Mouse (Mus musculus) brown adipose tissue, adult 24 weeks (tissue): ENCODE results near the gene Cdh6. TPM values are rescaled to one million over a fixed set of nuclear protein-coding genes. Genes with fewer than 3 reads are reported as not detected.

Source experiments
- H3K27ac ChIP-seq: fragments of 200-500 bp; replicated peaks from 2 replicates; pipeline ENCODE4 v1.5.1; 2012; ENCODE audit warnings: low read depth, mild to moderate bottlenecking, low read length
- H3K4me1 ChIP-seq: fragments of 200-500 bp; 2 replicates; pipeline ENCODE4 v1.6.1; 2012; ENCODE audit warnings: low read length, mixed read lengths; ENCODE audit not compliant: control insufficient read depth, insufficient read depth, insufficient read length
- H3K4me3 ChIP-seq: fragments of 200-500 bp; 2 replicates; pipeline ENCODE4 v1.5.1; 2012; ENCODE audit warnings: low read depth, mild to moderate bottlenecking, low read length, moderate library complexity; ENCODE audit not compliant: insufficient read depth
- polyA plus RNA-seq: library from polyadenylated mRNA; stranded (reverse); fragments of >200 nt; gene quantifications from 2 replicates; pipeline ENCODE4 v1.2.4, GENCODE M21; 2012; ENCODE audit not compliant: missing spikeins, insufficient read depth, insufficient read length

Gene Cdh6
- polyA plus RNA-seq, 1 experiment = not detected

DNA sequence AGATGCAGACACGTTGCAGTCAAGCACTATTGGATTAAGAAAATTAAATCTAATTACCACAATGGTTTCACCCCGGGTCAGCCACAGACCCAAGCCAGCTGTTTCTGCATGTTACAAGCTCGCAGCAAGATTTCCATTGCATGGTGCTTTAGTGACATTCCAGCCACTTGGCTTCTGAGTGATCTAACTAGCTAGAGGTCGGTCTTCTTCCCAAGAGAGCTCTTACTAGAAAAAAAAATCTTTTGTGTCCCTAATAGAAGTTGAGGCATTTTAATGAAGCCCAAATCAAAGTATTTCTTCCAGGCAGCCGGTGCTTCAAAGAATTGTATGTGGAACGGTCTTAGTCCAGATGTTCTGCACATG lies 1.1 kb upstream of the Cdh6 start:
- Histone ChIP-seq H3K4me1 (peaks cover 3% of the 10 kb centered on the region; the same call in 1 of the 2 replicates), H3K4me3 (no peak overlapping the region), H3K27ac (no peak overlapping the region)

- H3K4me3 ChIP-seq = 0 out of 2 replicates have a peak overlapping the region, but pooled peaks have one; percentile 10
These were observed 554 bp upstream of the Cdh6 start for GRCm38 (mm10) chr15:13173840-13174617.

GRCm38 (mm10) chr15:13172365-13173070 lies 957 bp downstream of the Cdh6 start:
- H3K27ac ChIP-seq = no peak overlapping the region
- H3K4me3 ChIP-seq = peak overlapping the region; percentile 31
- H3K4me1 ChIP-seq = peaks cover 3% of the 10 kb centered on the region; the same call in 1 of the 2 replicates

More at GRCm38 (mm10) chr15:13173840-13174617, 554 bp upstream of the Cdh6 start:
- H3K27ac ChIP-seq = no peak overlapping the region
- peaks cover 3% of the 10 kb centered on the region; the same call in 1 of the 2 replicates for H3K4me1 ChIP-seq

DNA sequence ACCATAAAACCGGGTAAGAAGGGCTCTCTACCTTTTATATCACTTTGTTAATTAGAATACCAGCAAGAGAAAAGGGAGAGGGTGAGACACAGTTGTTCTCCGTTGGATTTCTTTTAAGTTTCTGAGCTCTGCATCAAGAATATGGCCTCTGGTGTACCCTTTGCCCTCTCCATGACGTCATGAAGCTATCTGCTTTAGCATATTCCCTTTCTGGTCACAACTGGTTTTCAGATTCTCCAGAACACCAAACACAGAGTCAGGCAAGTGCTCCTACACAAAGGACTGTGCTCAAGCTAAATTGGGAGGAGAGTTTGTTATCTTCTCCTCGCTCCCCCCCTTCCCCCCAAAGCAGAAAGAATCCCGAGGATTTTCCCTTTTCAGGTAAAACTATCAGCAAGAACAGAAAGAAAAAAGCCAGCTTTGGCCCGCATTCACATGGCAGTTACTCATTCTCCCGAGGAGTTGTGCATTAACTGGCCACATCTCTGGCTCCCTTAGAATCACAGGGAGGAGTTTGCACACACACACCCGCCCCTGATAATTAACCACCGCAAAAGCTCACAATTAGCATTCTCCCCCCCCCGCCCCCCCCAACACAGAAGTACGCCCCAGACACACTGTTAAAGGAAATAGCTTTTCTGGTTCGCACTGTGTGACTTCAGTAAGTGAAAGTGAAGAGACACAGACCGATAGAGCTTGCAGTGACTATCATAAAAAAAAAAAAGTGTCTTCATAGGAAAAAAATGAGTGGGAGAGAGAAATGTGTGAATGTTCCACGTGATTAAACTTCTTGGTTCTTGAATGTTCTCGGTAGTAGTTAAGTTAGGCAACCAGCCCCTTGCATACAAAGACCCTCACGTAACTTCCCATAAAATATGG lies 1.8 kb downstream of the Cdh6 start:
- Histone ChIP-seq H3K4me1 (peaks cover 3% of the 10 kb centered on the region; the same call in 1 of the 2 replicates), H3K4me3 (peak overlapping the region; percentile 24; the same call in 1 of the 2 replicates)

GRCm38 (mm10) chr15:13165094-13165885 lies 8.2 kb downstream of the Cdh6 start:
- Histone ChIP-seq H3K4me3 (no peak overlapping the region), H3K27ac (no peak overlapping the region), H3K4me1 (no peaks in the 10 kb centered on the region)

More for the DNA sequence above, 1.8 kb downstream of the Cdh6 start:
- no peak overlapping the region for H3K27ac ChIP-seq

DNA sequence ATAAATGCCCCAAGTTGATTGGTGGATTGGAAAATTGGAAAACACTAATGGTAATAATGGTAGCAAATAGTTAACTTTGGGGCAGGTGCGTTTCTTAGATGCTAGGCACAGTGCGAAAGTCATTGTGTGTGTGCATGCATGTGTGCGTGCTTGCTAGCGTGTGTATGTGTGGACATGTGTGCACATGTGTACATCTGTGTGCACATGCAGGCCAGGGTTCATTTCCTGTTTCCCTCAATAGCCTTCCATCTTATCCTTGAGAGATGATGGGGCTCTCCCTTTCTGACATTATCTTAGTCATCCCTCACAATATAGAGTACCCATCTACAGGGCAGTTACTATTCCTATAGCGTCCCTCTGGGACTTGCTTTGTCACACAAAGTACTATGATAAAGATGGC lies 17.7 kb downstream of the Cdh6 start:
- no peak overlapping the region for H3K27ac ChIP-seq
- no peak overlapping the region for H3K4me3 ChIP-seq
- H3K4me1 ChIP-seq = no peaks in the 10 kb centered on the region

DNA sequence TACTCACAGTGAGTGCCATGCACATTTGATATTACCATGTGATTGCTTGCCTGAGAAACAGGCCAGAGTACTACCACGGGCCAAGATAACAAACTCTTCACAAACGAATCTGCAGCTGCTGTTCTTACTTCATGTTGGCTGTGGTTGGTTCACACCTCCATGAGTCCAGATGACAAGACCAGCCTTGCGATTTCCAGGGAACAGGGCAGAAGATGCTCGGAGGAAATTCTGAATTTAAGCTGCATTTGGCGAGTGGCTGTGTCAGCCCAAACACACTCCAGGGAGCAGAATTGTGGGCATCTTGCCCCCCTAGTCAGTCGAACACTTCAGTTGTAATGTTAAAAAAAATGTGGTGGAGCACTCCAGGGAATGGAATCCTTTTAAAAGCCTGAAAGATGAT lies 18.1 kb downstream of the Cdh6 start:
- H3K27ac ChIP-seq = no peak overlapping the region
- H3K4me1 ChIP-seq = no peaks in the 10 kb centered on the region
- H3K4me3 ChIP-seq = no peak overlapping the region

DNA sequence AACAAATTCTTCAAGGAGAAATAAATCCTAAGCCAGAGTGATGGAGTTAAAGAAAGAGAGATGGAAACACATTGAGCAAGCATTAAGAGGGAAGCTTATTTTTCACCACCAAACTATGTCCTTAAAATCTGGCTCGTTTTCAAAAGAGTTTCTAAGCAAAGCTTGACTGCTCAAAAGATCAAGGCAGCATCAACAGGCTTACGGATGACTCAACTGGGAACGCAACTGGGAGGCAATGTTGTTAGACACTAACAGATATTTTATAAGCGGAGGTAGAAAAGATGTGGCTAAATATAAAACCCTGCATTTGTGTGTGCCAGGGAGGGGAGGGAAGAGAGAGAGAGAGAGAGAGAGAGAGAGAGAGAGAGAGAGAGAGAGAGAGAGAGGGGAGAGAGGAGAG lies 31.5 kb downstream of the Cdh6 start:
- Histone ChIP-seq H3K4me3 (no peak overlapping the region), H3K4me1 (no peaks in the 10 kb centered on the region), H3K27ac (no peak overlapping the region)

GRCm38 (mm10) chr15:13139662-13140061 lies 33.8 kb downstream of the Cdh6 start:
- Histone ChIP-seq H3K4me3 (no peak overlapping the region), H3K4me1 (no peaks in the 10 kb centered on the region), H3K27ac (no peak overlapping the region)

DNA sequence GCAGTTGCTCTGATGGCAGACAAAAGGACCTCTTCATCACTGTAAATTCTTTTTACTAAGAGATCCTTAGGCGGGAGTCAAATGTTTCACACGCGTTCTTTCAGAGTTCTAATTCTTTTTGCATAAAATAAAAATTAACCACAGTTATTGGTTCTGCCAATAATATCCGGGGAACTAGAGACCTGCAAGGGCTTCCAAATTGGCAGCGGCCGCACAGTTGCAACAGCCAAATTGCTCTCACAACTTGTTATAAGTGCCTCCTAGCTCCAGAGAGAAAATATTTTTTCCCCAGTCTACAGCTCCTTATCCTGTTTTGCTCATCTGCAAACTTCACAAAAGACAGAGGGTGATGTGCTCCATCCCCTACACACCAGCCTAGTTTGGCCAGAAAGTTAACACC lies 36.3 kb downstream of the Cdh6 start:
- Histone ChIP-seq H3K27ac (no peak overlapping the region), H3K4me3 (no peak overlapping the region), H3K4me1 (no peaks in the 10 kb centered on the region)

DNA sequence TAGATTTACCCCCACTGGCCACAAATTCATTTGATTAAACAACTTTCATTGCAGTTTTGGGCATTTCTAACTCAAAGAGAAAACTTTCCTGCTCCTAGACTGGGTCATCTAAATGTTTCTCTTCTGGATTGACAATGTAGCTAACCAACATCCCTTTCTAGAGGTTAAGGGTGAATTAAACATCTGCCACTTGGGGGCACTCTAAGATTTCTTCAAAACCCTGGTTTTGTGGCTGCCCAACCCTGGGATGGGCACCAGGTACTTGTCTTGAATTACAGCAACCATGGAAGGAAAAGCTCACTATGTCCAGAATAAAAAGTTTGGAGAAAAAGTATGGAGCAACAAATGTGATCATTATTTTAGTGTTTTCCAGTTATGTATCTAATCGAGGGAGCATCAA lies 39.4 kb downstream of the Cdh6 start:
- Histone ChIP-seq H3K4me1 (no peaks in the 10 kb centered on the region), H3K27ac (no peak overlapping the region), H3K4me3 (no peak overlapping the region)

- Histone ChIP-seq H3K4me3 (no peak overlapping the region), H3K27ac (no peak overlapping the region), H3K4me1 (no peaks in the 10 kb centered on the region)
These were observed 40.1 kb downstream of the Cdh6 start for GRCm38 (mm10) chr15:13133370-13133769.

- Histone ChIP-seq H3K4me1 (no peaks in the 10 kb centered on the region), H3K27ac (no peak overlapping the region), H3K4me3 (no peak overlapping the region)
These were observed 41.0 kb downstream of the Cdh6 start for GRCm38 (mm10) chr15:13132493-13132892.

DNA sequence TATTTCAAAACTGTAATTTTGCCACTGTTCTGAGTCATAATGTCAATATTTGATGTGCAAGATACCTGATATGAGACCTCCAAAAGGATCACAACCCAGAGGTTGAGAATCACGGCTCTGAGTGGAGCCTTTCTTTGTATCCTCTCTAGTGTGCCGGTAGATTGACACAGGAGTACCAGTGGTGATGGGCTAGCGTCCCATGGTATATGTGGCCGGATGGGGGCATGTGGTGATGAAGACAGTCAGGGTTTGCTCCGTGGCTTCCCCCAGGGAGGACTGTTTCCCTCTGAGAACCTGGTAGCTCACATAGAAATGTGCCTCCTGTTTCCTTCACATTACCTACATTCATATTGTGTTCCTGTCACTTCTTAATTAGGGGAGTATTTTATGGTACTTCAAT lies 43.2 kb downstream of the Cdh6 start:
- no peaks in the 10 kb centered on the region for H3K4me1 ChIP-seq
- H3K4me3 ChIP-seq = no peak overlapping the region
- H3K27ac ChIP-seq = no peak overlapping the region
